Mouse (Mus musculus): Measurements from ENCODE around the gene Xndc1. TPM values are rescaled to one million over a fixed set of nuclear protein-coding genes. Genes with fewer than 3 reads are reported as not detected.

The Xndc1 gene
- polyA plus RNA-seq, 1 experiment from 2014 or later = 25.4 TPM

Other genes starting within 250 kb of the Xndc1 start
- gene Phox2a, start 247.2 kb upstream of the Xndc1 start, polyA plus RNA-seq (2015; fragmentation: Nextera tagmentation; extraction: Ambion mirVana) = not detected in 2 replicates
- gene Inppl1, start 227.3 kb upstream of the Xndc1 start, polyA plus RNA-seq (2015; fragmentation: Nextera tagmentation; extraction: Ambion mirVana) = 2.1 and 5.6 TPM in 2 replicates
- gene Folr2, start 208.3 kb upstream of the Xndc1 start, polyA plus RNA-seq (2015; fragmentation: Nextera tagmentation; extraction: Ambion mirVana) = 3.6 and 3.8 TPM in 2 replicates
- 100 and 102 TPM in 2 replicates for gene Anapc15, start 201.8 kb upstream of the Xndc1 start, polyA plus RNA-seq (2015; fragmentation: Nextera tagmentation; extraction: Ambion mirVana)
- 0.18 and 0.54 TPM in 2 replicates for gene Folr1, start 194.7 kb upstream of the Xndc1 start, polyA plus RNA-seq (2015; fragmentation: Nextera tagmentation; extraction: Ambion mirVana)
- gene Lamtor1, start 159.6 kb upstream of the Xndc1 start, polyA plus RNA-seq (2015; fragmentation: Nextera tagmentation; extraction: Ambion mirVana) = 147 and 148 TPM in 2 replicates
- gene Tomt, start 159.2 kb upstream of the Xndc1 start, polyA plus RNA-seq (2015; fragmentation: Nextera tagmentation; extraction: Ambion mirVana) = 0.43 and 0.44 TPM in 2 replicates
- 5.3 and 7.1 TPM in 2 replicates for gene Lrrc51, start 131.6 kb upstream of the Xndc1 start, polyA plus RNA-seq (2015; fragmentation: Nextera tagmentation; extraction: Ambion mirVana)
- 44.3 and 49.3 TPM in 2 replicates for gene Numa1, start 131.4 kb upstream of the Xndc1 start, polyA plus RNA-seq (2015; fragmentation: Nextera tagmentation; extraction: Ambion mirVana)
- 19.2 and 20.2 TPM in 2 replicates for gene Il18bp, start 46.8 kb upstream of the Xndc1 start, polyA plus RNA-seq (2015; fragmentation: Nextera tagmentation; extraction: Ambion mirVana)
- 18.6 and 19.2 TPM in 2 replicates for gene Rnf121, start within 50 bp of the Xndc1 start, polyA plus RNA-seq (2015; fragmentation: Nextera tagmentation; extraction: Ambion mirVana)
- gene Xntrpc, start 202 bp downstream of the Xndc1 start, polyA plus RNA-seq (2015; fragmentation: Nextera tagmentation; extraction: Ambion mirVana) = 0.74 and 0.96 TPM in 2 replicates
- not detected in 2 replicates for gene Trpc2, start 17.6 kb downstream of the Xndc1 start, polyA plus RNA-seq (2015; fragmentation: Nextera tagmentation; extraction: Ambion mirVana)
- gene Art1, start 36.2 kb downstream of the Xndc1 start, polyA plus RNA-seq (2015; fragmentation: Nextera tagmentation; extraction: Ambion mirVana) = 23.4 and 24.1 TPM in 2 replicates
- 15.8 and 24.3 TPM in 2 replicates for gene Art5, start 44.0 kb downstream of the Xndc1 start, polyA plus RNA-seq (2015; fragmentation: Nextera tagmentation; extraction: Ambion mirVana)
- 0.13 and 0.23 TPM in 2 replicates for gene Chrna10, start 51.3 kb downstream of the Xndc1 start, polyA plus RNA-seq (2015; fragmentation: Nextera tagmentation; extraction: Ambion mirVana)
- 21.1 and 24.3 TPM in 2 replicates for gene Nup98, start 144.7 kb downstream of the Xndc1 start, polyA plus RNA-seq (2015; fragmentation: Nextera tagmentation; extraction: Ambion mirVana)
- 54.3 and 59.6 TPM in 2 replicates for gene Pgap2, start 144.7 kb downstream of the Xndc1 start, polyA plus RNA-seq (2015; fragmentation: Nextera tagmentation; extraction: Ambion mirVana)
- 184 and 188 TPM in 2 replicates for gene Rhog, start 190.5 kb downstream of the Xndc1 start, polyA plus RNA-seq (2015; fragmentation: Nextera tagmentation; extraction: Ambion mirVana)
- 37.5 and 42.1 TPM in 2 replicates for gene Stim1, start 202.3 kb downstream of the Xndc1 start, polyA plus RNA-seq (2015; fragmentation: Nextera tagmentation; extraction: Ambion mirVana)